8 mouse cellular contexts compared by ENCODE assay signal in the genomic region with DNA sequence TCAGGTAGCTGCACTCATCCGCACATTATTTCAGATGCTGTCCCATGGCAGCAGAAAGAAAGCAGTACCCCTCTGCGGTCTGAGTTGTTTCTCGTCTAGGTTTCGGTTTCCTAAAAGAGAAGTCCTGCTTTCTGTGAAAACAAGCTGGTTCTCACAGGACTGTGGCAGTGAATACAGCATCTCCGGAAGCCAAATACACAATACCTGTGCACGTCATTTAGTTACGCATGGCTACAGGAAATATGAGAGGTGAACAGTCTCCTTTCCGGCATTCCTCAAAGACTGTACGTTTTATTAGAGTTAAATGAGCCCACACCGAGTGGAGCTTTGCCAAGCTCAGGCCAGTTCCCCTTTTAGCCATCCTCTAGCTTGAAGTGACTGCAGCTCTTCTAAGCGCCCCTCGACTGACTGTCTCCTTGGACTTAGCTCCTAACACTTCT. TPM values are rescaled to one million over a fixed set of nuclear protein-coding genes. Genes with fewer than 3 reads are reported as not detected.
A peak's percentile ranks its signal among the peaks of the same experiment; 100 is the strongest.
DNase-seq lines count a peak whose midpoint lies in the region; ATAC-seq lines count a peak whose summit lies in the region.

No protein-coding gene starts in this region.

- no peaks in the 10 kb centered on the region for H3K36me3 ChIP-seq in intestine, embryonic 14.5 days (ENCODE audit: control insufficient read depth, insufficient read depth, low read length)
- H3K36me3 ChIP-seq in liver, embryonic 16.5 days (ENCODE audit: control insufficient read depth, insufficient read depth), result no peaks in the 10 kb centered on the region

- no peak overlapping the region for H3K9ac ChIP-seq in intestine, embryonic 14.5 days (ENCODE audit: low read length)
- peak overlapping the region; percentile 50 for H3K9ac ChIP-seq in liver, embryonic 16.5 days (ENCODE audit: low read depth, low read length)

- no peaks in the 10 kb centered on the region for H3K27me3 ChIP-seq in intestine, embryonic 14.5 days (replicated peaks; ENCODE audit: control insufficient read depth, insufficient read depth, low read length)
- no peaks in the 10 kb centered on the region for H3K27me3 ChIP-seq in liver, embryonic 16.5 days (ENCODE audit: control insufficient read depth, insufficient read depth, low read depth, low read length)

- peak; percentile 21 for DNase-seq in gastrocnemius, postnatal 10 days
- no peak for DNase-seq in gastrocnemius, postnatal 25 days
- DNase-seq in intestine, embryonic 14.5 days (ENCODE audit: low spot score), result no peak
- DNase-seq in spleen, adult 18-20 months, result peak; percentile 54 to 57
- no peak for DNase-seq in retina, embryonic 14.5 days (ENCODE audit: low spot score)
- DNase-seq in right cerebral cortex, postnatal 36 days (ENCODE audit: low spot score in 2 of 2), result no peak

- peaks cover 8% of the 10 kb centered on the region for H3K4me1 ChIP-seq in intestine, embryonic 14.5 days (replicated peaks; ENCODE audit: control insufficient read depth, insufficient read depth, low read length)
- H3K4me1 ChIP-seq in liver, embryonic 16.5 days (ENCODE audit: control insufficient read depth, low read depth, low read length), result peaks cover 29% of the 10 kb centered on the region

- peak; percentile 65 for ATAC-seq in common myeloid progenitor, adult 5-6 weeks (replicated peaks; ENCODE audit: low read depth, poor library complexity, severe bottlenecking)
- no peak for ATAC-seq in intestine, embryonic 14.5 days (replicated peaks; ENCODE audit: low FRiP score, low TSS enrichment, low read depth)
- ATAC-seq in liver, embryonic 16.5 days (ENCODE audit: low read depth), result no peak

- H3K4me3 ChIP-seq in intestine, embryonic 14.5 days (ENCODE audit: low read depth, low read length), result no peak overlapping the region
- peak overlapping the region; percentile 47 for H3K4me3 ChIP-seq in liver, embryonic 16.5 days (ENCODE audit: low read depth, low read length)

- peak overlapping the region; percentile 8; the same call in 1 of the 2 replicates for H3K4me2 ChIP-seq in intestine, embryonic 14.5 days (ENCODE audit: low read length)
- H3K4me2 ChIP-seq in liver, embryonic 16.5 days (ENCODE audit: low read depth, low read length), result peak overlapping the region; percentile 71

- 57% methylated on average over 12 of the region's 12 CpGs for WGBS in intestine, embryonic 14.5 days
- WGBS in liver, embryonic 16.5 days (ENCODE audit: insufficient replicate concordance), result 11% methylated on average over 12 of the region's 12 CpGs

- H3K9me3 ChIP-seq in intestine, embryonic 14.5 days (ENCODE audit: control insufficient read depth, low read length), result no peaks in the 10 kb centered on the region
- no peaks in the 10 kb centered on the region for H3K9me3 ChIP-seq in liver, embryonic 16.5 days (replicated peaks; ENCODE audit: control insufficient read depth, low read length)

- H3K27ac ChIP-seq in intestine, embryonic 14.5 days (ENCODE audit: low read depth), result peak overlapping the region; percentile 20; the same call in 1 of the 2 replicates
- peak overlapping the region; percentile 72 for H3K27ac ChIP-seq in liver, embryonic 16.5 days (ENCODE audit: low read length)

RNA-seq across cellular contexts. Expression of gene Smchd1, which starts 10.7 kb away (rescaled TPM):
- total RNA-seq in gastrocnemius, postnatal 10 days (2021), result 10 to 100 TPM; 16.5 to 21.5 TPM
- total RNA-seq in gastrocnemius, postnatal 25 days (2021), result 10 to 100 TPM; 10.0 to 10.2 TPM
- total RNA-seq in common myeloid progenitor, adult 5-6 weeks (2017), result 215 and 225 TPM in 2 replicates
- polyA plus RNA-seq in intestine, embryonic 14.5 days (2014; fragmentation: Nextera tagmentation; extraction: Ambion mirVana), result 81.8 and 83.5 TPM in 2 replicates
- 24.6 and 25.5 TPM in 2 replicates for polyA plus RNA-seq in liver, embryonic 16.5 days (2015; fragmentation: Nextera tagmentation; extraction: Ambion mirVana)

RNA-seq across cellular contexts. Expression of gene Gm4707, which starts 26.1 kb away (rescaled TPM):
- 1 to 10 TPM in 1 of 2 experiments, under 1 TPM in 1; 0.63 to 1.3 TPM for total RNA-seq in gastrocnemius, postnatal 10 days (2021)
- under 1 TPM; 0.74 to 0.96 TPM for total RNA-seq in gastrocnemius, postnatal 25 days (2021)
- total RNA-seq in common myeloid progenitor, adult 5-6 weeks (2017), result 3.0 and 6.5 TPM in 2 replicates
- 4.2 and 4.3 TPM in 2 replicates for polyA plus RNA-seq in intestine, embryonic 14.5 days (2014; fragmentation: Nextera tagmentation; extraction: Ambion mirVana)
- polyA plus RNA-seq in liver, embryonic 16.5 days (2015; fragmentation: Nextera tagmentation; extraction: Ambion mirVana), result 1.1 and 1.3 TPM in 2 replicates

RNA-seq across cellular contexts. Expression of gene Ndc80, which starts 40.8 kb away (rescaled TPM):
- total RNA-seq in gastrocnemius, postnatal 10 days (2021), result 1 to 10 TPM; 5.2 to 5.7 TPM
- total RNA-seq in gastrocnemius, postnatal 25 days (2021), result 1 to 10 TPM in 1 of 2 experiments, under 1 TPM in 1; 0.31 to 1.1 TPM
- total RNA-seq in common myeloid progenitor, adult 5-6 weeks (2017), result 90.5 and 91.4 TPM in 2 replicates
- polyA plus RNA-seq in intestine, embryonic 14.5 days (2014; fragmentation: Nextera tagmentation; extraction: Ambion mirVana), result 38.0 and 44.0 TPM in 2 replicates
- 30.2 and 32.5 TPM in 2 replicates for polyA plus RNA-seq in liver, embryonic 16.5 days (2015; fragmentation: Nextera tagmentation; extraction: Ambion mirVana)

Comparison
In these comparisons a context has a peak if more than half of its experiments do, and no peak if none do; other contexts are left out.
1. DNase-seq: peak in gastrocnemius, postnatal 10 days (single experiment) and spleen, adult 18-20 months (2 of 2); none in gastrocnemius, postnatal 25 days (single experiment), intestine, embryonic 14.5 days (single experiment), retina, embryonic 14.5 days (single experiment) and right cerebral cortex, postnatal 36 days (0 of 2).
2. RNA of gene Ndc80, which starts 40.8 kb away (total RNA-seq): 90.5 to 91.4 TPM in common myeloid progenitor, adult 5-6 weeks; 5.2 to 5.7 TPM in gastrocnemius, postnatal 10 days and 0.31 to 1.1 TPM in gastrocnemius, postnatal 25 days; every median in the first group is over 10 times any median in the second.